Mouse (Mus musculus): Measurements from ENCODE around the gene Flt3l.
"Not testable (repeated sequence)": the region's sequence is repeated elsewhere in the genome, so short reads cannot be mapped to it uniquely, and the experiment has no call there.

The Flt3l gene

DNA sequence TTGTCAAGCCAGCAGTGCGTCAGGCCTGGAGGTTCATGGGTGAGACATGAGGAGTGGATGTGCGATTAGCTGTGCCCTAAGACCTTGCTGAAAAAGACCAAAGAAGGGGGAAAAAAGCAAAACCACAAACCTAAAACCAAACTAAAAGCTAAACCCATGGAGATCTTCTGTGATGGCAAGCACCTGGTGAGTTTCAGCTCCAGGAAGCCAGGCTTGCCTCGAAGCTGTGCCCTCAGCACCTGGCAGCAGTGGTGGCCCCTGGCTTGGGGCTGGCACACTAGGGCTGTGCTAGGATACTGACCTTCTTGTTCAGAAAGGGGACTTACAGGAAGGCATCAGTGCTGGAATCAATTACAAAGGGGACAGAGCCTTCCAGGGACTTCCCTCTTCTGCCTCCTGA is 5.1 kb upstream of the Flt3l start:
- peak; percentile 63 for DNase-seq

- DNase-seq = no peak
Measured at GRCm38 (mm10) chr7:45139904-45140723, 3.9 kb upstream of the Flt3l start.

- DNase-seq = no peak
Measured at GRCm38 (mm10) chr7:45138403-45138802, 2.2 kb upstream of the Flt3l start.

- peak; percentile 64 for DNase-seq
Measured at GRCm38 (mm10) chr7:45137171-45138006, 1.2 kb upstream of the Flt3l start.

DNA sequence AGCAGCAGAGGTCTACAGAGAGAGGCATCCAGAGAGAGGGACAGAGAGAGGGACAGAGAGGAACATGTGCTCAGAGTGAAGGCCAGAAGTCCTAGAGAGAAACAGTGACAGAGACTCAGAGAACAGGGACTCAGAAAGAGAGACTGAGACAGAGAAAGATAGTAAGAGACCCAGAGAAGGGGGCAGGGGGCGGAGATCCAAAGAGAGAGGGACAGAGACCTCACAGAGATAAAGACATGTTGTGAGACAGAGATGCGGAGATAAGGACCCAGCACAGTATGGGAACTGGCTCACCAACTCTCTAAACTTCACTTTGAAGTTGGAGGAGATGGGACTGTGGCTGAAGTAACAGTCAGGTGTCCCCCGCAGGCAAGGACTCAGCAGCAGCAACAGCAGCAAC is 862 bp downstream of the Flt3l start:
- no peak for DNase-seq

DNA sequence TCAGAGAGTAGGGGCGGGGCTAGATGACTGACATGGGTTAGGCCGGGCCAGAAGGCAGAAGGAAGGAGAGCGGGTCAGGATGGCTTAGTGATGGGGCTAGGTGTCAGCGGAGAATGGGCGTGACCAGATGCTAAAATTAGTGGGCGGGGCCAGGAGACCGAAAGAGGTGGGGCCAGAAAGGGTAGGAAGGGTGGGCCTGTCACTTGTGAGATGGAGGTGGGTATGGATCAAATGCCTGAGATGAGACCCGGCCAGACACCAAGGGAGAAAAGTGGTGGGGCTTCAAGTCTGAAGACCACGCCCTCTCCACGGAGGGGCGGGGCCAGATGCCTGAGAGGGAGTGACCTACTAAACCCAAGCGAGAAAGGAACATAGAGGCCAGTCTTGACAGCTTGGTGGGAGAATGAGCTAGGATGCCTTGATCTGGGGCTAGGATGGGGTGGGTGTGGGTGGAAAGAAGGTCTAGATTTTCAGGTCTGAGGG is 1.6 kb downstream of the Flt3l start:
- DNase-seq = peak; percentile 83

- DNase-seq = no peak
Measured at GRCm38 (mm10) chr7:45133446-45134159, 2.6 kb downstream of the Flt3l start.

DNA sequence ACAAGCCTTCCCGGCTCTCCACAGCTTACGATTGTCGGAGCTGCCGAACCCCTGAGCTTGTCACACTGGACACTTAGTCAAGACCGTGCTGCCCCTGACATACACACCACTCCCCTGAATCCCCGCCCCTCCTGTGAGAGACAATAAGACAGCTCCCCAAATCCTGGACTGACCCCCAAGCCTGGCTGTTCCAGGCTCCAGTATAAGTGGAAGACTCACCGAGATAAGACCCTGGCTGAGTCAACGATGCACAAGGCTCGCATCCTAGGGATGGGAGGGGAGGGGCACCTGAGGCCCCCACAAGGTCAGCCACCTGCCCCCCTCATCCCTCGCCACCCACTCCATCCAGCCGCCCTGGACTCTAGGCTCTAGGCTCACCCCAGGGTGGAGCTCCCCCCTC is 4.4 kb downstream of the Flt3l start:
- no peak for DNase-seq

- no peak for DNase-seq
Measured at GRCm38 (mm10) chr7:45129776-45130512, 6.3 kb downstream of the Flt3l start.

DNA sequence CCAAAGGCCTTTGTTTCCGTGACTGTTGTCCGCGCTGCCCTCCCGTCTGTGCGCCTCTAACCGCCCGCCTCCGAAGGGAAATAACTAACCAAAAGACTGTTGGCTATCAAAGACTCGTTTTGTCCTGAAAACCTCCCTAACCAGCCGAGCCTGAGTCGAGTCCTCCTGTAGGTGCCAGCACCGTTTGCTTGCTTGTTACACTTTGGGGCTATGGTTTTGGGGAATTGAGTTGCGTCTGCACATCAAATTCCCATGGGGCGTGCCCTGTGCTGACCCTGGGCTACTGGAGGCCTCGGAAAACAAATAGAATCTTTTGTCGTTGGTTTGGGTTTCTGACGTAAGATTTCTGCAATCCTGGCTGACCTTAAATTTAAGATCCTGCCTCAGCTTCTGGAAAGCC is 6.9 kb downstream of the Flt3l start:
- DNase-seq = no peak

- DNase-seq = peak; percentile 94
Measured at GRCm38 (mm10) chr7:45128624-45129246, 7.5 kb downstream of the Flt3l start, which contains the start of gene Rpl13a. Gene Rpl13a, minus strand, starts transcription at chr7:45128761.

DNA sequence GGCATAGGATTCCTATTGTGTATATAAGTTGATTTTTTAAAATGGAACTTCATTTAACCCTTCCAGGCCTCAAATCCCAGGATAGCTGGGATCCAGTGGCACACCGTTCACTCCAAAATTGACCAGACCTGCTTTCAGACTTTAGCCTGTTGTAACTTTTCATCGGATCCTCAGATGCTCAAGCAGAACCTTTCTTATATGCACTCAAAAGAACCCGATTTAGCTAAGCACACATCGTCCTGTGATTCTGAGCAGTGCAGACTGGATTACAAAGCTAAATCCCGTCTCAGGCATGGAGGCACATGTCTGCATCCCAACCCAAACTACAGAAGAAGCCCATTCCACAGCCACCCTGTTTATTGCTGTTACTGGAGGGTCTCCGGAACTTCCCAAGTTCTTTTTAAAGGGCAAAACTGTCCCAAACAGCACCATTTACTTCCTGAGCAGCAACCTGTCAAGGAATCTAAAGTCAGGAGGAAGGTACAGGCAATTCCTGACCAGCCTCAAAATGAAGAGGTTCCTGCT is 8.5 kb downstream of the Flt3l start:
- no peak for DNase-seq

GRCm38 (mm10) chr7:45126844-45127699 is 9.2 kb downstream of the Flt3l start:
- DNase-seq = peak; percentile 51

GRCm38 (mm10) chr7:45126147-45126843 is 9.9 kb downstream of the Flt3l start:
- no peak for DNase-seq

- DNase-seq = not testable (repeated sequence)
Measured at GRCm38 (mm10) chr7:45125649-45126048, 10.6 kb downstream of the Flt3l start.

DNA sequence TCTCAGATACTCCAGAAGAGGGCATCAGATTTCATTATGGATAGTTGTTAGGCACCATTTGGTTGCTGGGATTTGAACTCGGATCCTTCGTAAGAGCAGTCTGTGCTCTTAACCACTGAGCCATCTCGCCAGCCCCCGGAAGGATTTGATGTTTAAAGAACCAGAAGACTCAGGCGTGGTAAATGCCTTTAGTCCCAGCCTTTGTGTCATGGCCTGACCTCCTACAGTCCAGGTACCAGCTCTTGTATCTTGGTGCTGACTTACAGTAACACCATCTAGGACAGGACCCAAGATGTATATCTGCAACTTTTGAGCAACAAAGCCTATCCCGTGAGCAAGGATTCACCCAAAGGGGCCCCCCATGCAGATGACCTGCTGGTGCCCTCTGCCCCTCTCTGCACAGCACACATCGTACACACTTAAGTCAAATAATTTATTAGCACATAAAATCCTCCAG is 11.1 kb downstream of the Flt3l start:
- no peak for DNase-seq

DNA sequence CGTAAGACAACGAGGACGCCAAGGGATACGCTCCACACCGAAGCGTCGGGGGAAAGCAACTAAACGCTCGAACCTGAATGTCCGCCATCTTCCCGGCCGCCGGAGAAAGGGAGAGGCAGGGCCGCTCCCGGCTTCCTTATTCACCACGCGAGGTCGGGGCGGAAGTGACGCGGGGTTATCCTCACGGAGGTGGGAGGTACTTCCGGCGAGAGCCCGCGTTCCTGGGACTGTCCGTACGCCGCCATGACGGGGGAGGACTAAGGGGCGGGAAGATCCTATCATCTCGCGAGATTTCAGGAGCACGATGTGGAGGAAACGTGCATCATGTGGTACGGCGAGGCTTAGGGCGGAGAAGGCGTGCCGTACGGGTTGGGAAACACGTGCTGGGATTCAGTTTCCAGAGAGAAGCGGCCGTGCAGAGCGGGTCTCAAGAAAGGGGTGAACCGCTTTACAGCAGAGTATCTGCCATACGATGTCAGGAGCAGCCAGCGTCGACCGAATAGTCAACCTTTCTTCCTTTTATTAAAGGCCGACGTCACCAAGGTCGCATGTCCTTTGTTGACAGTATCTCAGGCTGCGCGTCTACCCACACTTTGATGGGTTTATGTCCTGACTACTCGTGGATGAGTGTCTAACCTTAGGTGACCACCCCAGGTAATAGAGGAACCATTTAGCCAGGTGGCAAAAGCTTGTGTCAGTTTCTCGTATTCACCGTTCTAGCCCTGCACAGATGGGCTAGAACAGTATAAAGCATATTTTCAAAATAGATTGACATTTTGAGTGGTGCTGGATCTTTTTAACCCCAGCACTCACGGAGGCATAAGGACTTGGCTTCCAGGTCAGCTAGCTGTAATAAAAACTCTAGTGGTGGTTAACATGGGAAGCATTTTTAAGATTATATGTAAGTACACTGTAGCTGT is 11.7 kb downstream of the Flt3l start, which contains the start of gene Rps11:
Gene Rps11 (minus strand): TSS at position 216 of the 920 bp plus-strand sequence.
- DNase-seq = peak; percentile 97

GRCm38 (mm10) chr7:45123186-45123570 is 13.1 kb downstream of the Flt3l start:
- peak; percentile 72 for DNase-seq
